Mouse (Mus musculus): ENCODE measurements at regions not wholly inside any gene's neighbourhood (a gene's known extent, or its start where the extent isn't known, plus 50 kb on each side); places are given as distances from the start of the nearest gene placed in this dataset.
A peak's percentile ranks its signal among the peaks of the same experiment; 100 is the strongest.

DNA sequence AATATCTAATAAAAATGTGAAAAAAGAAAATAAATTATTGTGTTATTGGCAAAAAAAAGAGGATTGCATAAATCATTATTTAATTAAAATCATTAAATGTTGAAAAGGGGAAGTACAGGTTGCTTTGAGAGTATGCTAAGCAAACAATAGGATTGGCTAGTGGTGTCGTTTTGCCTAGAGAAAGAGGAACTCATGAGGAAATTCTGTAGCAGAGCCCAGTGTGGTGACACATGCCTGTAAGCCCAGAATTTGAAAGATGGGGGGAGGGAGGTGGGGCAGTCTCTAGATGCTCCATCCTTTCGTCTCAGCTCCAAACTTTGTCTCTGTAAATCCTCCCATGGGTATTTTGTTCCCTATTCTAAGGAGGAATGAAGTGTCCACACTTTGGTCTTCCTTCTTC, 388.3 kb downstream of the Rpl36a-ps1 start:
- intact Hi-C loops (cut with DNase I) = no loop called here
- DNase-seq (ENCODE audit: low spot score in 2 of 2) = no peak

DNA sequence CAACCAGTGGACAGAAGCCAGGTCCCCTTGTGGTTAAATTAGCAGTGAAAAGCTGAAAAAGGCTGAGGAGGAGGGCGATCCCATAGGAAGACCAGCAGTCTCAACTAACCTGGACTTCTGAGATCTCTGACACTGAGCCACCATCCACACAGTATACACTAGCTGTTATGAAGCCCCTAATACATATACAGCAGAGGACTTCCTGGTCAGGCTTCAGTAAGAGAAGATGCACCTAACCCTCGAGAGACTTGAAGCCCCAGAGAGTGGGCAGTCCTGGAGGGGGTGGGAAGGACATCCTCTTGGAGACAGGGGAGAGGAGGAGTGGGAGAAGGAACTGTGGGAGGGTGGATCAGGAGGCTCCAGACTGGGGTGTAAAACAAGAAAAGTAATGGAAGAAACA, 397.9 kb downstream of the Rpl36a-ps1 start:
- intact Hi-C loops (cut with DNase I) = no loop called here
- no peak for DNase-seq (ENCODE audit: low spot score in 2 of 2)

GRCm38 (mm10) chr14:98589846-98590245, 404.3 kb downstream of the Rpl36a-ps1 start:
- peak in 1 of 2 experiments; percentile 23 for DNase-seq (ENCODE audit: low spot score in 2 of 2)
- intact Hi-C loops (cut with DNase I) = no loop called here

DNA sequence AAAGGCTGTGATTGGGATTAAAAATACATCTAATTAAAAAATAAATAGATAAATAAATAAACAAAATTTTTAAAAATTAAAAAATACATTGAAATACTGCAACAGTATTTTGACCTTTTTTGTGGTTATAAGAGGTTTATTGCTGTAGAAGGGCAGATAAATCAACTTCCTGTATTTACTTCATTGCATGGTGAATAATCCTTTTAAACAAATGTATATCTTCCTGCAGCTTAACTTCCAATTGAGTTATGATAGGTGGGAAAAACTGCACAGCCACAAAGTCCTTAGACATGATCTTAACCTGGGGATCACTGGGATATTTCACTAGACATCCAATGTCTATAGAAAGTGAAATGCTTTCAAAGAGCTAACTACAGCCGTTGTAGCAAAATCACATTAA, 402.1 kb upstream of the Dach1 start:
- DNase-seq (ENCODE audit: low spot score in 2 of 2) = no peak
- intact Hi-C loops (cut with DNase I) = no loop called here

DNA sequence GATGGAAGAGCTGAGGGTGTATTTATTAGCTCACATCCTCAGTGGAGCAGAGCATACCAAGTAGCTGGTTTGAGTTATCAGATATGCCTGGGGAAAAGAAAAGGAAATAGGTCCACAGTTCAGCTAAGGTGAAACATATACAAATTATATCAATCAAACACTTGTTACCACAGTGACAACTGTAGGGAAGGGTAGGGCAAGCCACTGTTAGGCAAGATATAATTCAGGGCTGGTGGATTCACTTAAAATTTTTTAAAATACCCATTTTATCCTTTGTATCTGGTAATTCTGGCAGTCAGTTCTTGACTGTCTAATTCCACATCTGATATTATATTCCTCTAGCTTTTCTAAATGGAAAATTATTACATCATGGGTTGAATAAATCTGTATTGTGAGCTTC, 392.4 kb upstream of the Dach1 start:
- DNase-seq (ENCODE audit: low spot score in 2 of 2) = no peak
- intact Hi-C loops (cut with DNase I) = no loop called here

- intact Hi-C loops (cut with DNase I) = no loop called here
- no peak for DNase-seq (ENCODE audit: low spot score in 2 of 2)
Measured at GRCm38 (mm10) chr14:98539792-98540191, 370.2 kb upstream of the Dach1 start.

DNA sequence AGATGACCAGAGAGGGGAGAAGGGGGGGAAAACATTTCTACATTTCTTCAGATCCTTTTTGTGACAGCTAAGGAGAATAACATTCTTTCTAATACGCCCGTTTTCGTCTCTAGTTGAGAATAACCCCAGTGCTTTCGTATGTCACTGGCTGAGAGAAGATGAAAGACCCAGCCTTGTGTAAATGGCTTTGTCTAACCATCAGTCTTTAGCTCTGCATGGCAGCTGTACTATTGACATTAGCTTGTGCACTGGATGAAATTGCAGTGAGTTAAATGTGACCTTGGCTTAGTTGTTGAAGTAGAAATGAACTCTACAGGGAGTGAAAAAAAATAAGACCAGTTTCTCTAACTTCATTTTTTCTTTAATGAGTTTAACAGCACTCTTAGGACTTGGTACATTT, 368.7 kb upstream of the Dach1 start:
- DNase-seq (ENCODE audit: low spot score in 2 of 2) = no peak
- intact Hi-C loops (cut with DNase I) = no loop called here

GRCm38 (mm10) chr14:98533600-98533999, 364.0 kb upstream of the Dach1 start:
- no peak for DNase-seq (ENCODE audit: low spot score in 2 of 2)
- intact Hi-C loops (cut with DNase I) = no loop called here

DNA sequence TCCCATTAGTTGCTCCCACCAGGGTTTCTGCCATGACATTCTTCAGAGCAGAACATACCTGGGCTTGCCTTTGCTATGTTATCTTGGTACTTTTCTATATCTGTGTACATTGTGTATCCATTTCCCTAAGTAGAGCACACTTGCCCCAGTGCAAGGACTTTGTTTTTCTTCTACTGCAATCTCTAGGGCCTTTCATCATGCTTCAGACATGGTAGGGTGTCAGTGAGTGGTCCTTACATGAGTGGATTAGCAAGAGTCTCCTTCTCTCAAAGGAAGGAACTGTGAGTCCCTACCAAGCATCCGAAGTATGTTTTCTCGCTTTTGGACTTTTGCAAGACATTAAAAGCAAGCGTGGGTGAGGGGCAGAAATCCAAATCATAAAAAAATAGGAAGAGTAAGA, 351.4 kb upstream of the Dach1 start:
- no peak for DNase-seq (ENCODE audit: low spot score in 2 of 2)
- intact Hi-C loops (cut with DNase I) = no loop called here

DNA sequence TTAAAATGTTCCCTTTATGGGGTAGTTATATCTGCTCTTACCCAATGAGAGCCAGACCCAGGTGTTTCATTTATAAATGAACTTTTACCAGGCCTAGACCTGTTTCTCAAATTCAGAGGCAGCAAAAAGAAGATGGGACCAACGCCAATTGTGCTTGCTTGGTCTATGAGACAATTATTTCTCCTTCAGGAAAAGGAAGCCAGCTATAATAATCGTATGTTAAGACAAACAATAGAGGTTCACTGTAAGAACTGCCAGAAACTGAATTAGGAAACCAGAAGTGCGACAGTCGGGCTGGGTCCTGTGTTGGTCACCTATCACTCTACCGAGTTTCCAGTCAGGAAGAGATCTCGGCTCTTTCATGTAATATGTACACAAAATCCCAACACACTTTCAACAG, 335.8 kb upstream of the Dach1 start:
- no peak for DNase-seq (ENCODE audit: low spot score in 2 of 2)
- intact Hi-C loops (cut with DNase I) = no loop called here

GRCm38 (mm10) chr14:98477416-98477815, 307.9 kb upstream of the Dach1 start:
- intact Hi-C loops (cut with DNase I) = no loop called here
- no peak for DNase-seq (ENCODE audit: low spot score in 2 of 2)

DNA sequence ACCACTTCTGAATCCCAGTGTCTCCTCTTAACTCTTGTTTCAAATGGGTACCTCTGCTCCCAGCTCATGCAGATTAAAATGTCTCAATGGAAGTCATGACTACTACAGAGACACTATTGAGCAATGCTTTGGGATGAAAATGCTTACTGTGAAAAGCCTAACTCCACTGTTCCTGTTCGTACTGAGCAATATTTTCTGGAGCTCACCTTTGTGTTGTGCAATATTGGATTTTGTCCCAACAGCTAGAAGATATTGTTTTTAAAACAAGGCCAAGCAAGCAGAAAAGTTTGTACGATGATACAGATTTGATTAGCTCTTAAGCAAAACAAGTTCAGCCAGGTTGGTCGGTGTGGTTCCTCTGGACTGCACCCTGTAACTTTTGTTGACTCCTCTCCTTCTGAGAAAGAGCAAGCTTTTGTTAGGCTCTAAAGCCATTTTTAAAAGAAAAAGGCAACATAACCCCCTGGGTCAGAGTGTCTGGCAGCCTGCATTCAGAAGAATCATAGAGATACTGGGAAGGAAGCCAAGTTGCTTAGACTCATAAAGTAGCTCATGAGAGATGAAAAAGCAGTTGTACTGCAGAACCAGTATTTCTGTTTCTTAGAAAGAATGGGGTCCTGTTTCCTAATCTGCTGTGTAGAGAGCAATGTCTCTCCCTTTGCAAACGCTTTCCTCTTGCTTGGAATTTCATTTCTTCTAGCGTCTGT, 302.4 kb upstream of the Dach1 start:
- no peak for DNase-seq (ENCODE audit: low spot score in 2 of 2)
- intact Hi-C loops (cut with DNase I) = no loop called here

GRCm38 (mm10) chr14:98454461-98454860, 284.9 kb upstream of the Dach1 start:
- no peak for DNase-seq (ENCODE audit: low spot score in 2 of 2)
- intact Hi-C loops (cut with DNase I) = no loop called here

DNA sequence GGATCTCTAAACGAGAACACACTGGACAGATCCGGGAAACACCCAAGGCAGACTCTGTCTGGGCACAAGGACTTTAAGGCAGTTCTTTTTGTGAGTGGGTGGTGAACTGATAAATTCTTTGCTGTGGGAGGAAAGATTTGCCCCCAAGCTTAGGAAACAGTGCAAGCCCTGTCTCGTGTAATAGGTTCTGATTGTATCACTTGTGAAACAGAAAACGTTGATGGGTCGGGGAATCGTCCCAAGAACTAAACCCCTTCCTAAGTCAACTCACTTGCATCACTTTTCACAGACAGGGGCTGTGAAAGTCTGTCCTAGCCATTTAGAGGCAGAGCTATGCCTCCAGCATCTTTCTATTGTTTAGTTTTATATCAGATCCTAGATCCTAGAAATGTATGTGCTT, 282.6 kb upstream of the Dach1 start:
- no peak for DNase-seq (ENCODE audit: low spot score in 2 of 2)
- intact Hi-C loops (cut with DNase I) = no loop called here

GRCm38 (mm10) chr14:98449568-98449967, 280.0 kb upstream of the Dach1 start:
- intact Hi-C loops (cut with DNase I) = no loop called here
- no peak for DNase-seq (ENCODE audit: low spot score in 2 of 2)

GRCm38 (mm10) chr14:98442411-98442810, 272.8 kb upstream of the Dach1 start:
- intact Hi-C loops (cut with DNase I) = no loop called here

DNA sequence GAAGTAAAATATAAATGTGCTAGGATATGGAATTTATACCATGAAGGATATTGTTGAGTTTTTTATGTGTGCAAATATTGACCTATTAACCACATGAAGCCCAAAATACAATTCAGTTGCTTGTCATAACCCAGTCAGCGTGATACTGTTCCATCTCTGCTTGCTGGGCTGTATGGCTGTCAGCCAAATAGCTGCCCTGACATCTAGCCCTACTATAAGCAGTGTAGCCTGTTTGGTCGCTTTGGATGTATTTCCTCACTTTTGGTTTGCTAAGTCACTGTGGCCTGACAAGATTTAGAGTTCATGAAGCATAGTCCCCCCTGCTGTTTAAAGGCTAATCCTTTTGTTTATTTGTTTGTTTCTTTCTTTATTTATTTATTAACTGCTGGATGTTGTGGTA, 272.4 kb upstream of the Dach1 start:
- intact Hi-C loops (cut with DNase I) = no loop called here
- DNase-seq (ENCODE audit: low spot score in 2 of 2) = no peak

More at GRCm38 (mm10) chr14:98442411-98442810, 272.8 kb upstream of the Dach1 start:
- DNase-seq (ENCODE audit: low spot score in 2 of 2) = no peak

DNA sequence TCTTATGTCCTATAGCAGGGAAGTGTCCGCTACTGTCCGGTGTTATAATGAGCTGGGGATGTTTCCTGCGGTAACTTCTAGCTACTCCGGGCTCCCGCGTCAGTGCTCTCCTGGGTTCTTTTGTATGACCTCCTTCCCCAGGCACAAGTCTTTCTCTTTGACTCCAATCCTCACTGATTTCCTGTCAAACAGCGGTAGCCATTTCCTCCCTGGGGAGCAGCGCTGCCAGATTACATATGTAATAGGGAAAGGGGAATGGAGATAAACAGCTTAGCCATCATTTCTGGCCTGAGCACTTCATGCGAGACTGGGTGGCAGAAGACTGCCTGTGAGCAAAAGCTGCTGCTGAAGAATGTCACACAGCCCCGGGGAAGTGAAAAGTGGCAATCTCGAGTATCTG, 262.4 kb upstream of the Dach1 start:
- intact Hi-C loops (cut with DNase I) = no loop called here
- DNase-seq (ENCODE audit: low spot score in 2 of 2) = no peak

- no peak for DNase-seq (ENCODE audit: low spot score in 2 of 2)
- intact Hi-C loops (cut with DNase I) = no loop called here
Measured at GRCm38 (mm10) chr14:98417719-98418118, 248.2 kb upstream of the Dach1 start.

- intact Hi-C loops (cut with DNase I) = no loop called here
- DNase-seq (ENCODE audit: low spot score in 2 of 2) = no peak
Measured at GRCm38 (mm10) chr14:98414201-98414600, 244.6 kb upstream of the Dach1 start.

DNA sequence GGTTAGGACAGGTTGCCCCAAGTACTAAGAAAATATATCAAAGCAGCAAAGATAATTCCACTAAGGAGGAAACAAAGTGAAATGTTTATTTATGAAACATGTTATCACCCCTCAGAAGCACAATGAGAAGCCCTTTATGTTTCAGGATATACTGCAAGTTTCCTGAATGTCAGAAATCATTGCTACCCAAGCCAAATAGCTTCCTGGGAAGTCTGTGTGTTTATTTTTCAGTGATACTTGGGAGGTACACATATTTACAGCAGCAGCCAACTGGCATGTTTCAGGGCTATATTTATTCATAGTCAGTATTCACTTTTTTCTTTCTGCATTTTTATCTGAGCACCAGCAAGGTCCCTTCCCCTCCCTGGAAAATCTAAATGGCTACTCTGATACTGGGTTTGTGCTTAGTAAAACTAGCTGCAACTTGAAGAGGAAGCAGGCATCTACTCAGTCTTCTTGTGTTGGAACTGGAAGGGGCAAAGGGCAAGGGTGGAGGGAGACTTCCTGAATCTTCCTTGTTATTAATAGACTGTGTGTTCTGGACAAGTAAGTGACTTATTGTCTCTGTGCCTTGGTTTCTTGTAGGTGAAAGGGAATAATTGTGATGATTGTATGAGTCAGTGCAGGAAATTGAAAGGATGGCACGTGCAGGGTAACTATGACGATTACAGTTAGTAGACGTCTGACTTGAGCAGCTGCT, 236.5 kb upstream of the Dach1 start:
- DNase-seq (ENCODE audit: low spot score in 2 of 2) = no peak
- intact Hi-C loops (cut with DNase I) = no loop called here

DNA sequence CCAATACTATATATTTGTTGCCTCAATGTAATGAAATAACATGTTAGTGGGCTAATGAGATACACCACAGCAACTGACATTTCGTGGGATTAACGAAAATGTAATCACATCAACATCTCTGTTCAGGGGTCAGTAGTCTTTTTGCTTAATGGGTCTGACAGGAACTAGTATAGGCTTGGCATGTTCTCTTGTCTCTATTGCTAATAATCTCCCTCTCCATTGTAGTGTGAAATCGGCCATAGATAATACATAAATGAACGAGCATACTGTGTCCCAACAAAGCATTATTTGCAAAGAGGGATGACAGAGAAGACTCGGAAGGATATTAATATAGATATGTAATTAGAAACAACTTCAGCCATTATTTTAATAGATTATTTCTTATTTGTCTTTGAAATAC, 234.5 kb upstream of the Dach1 start:
- intact Hi-C loops (cut with DNase I) = no loop called here
- DNase-seq (ENCODE audit: low spot score in 2 of 2) = no peak
